Comparison of ENCODE assay signal across 8 mouse cellular contexts in the genomic region with DNA sequence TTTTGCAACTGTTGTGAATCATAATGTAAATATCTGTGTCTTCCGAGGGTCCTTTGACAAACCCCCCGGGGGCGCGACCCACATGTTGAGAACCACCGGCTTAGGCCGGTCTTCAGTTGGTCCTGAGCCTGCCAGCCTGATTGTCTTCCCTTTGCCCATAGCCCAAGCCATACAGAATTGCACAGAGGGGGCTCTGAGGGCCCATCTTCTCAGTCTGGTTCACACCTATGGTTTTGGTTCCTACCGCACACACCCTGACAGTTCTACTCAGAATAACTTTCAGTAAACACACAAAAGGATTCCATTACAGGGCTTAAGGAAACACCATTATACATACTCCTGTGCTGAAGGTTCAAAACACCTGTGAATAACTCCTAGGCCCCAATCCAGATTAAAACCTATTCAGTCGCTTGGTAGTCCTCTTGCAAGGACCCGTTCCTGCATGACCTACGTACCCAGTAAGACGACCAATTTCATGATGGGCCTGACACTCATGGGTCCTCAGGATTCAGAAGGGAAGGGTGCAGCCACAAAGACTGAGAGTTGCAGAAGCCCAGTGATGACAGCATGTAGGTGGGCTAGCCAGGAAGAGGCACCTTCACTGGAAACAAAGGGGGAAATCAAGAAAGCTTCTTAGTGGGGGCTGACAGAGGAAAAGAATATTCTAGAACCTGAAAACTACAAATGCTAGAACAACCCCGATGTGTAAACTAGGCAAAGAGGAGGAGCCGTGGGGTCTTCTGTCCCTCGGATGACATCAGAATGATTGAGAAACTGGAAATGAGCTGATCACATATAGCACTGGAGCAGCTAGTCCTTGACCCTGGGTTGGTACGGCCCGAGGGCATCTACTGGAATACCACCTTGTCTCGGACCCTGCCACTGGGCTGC. TPM values are rescaled to one million over a fixed set of nuclear protein-coding genes. Genes with fewer than 3 reads are reported as not detected.
DNase-seq lines count a peak whose midpoint lies in the region; ATAC-seq and TF ChIP-seq lines count a peak whose summit lies in the region.

No protein-coding gene starts in this region.

- H3K4me2 ChIP-seq in hindbrain, embryonic 12.5 days (replicated peaks): peak overlapping the region; percentile 67

- peak; percentile 57 for DNase-seq in liver, adult 2 months (ENCODE audit: extremely low read depth, low read depth, low spot score)
- DNase-seq in liver: no peak
- peak; percentile 28 for DNase-seq in brain, embryonic 14.5 days (ENCODE audit: low read depth)
- DNase-seq in left cerebral cortex, postnatal 36 days (ENCODE audit: low spot score in 2 of 2): no peak
- no peak for DNase-seq in right cerebral cortex, postnatal 36 days (ENCODE audit: low spot score in 2 of 2)
- DNase-seq in adrenal gland, postnatal 25 days: no peak

- no peak for ATAC-seq in hindbrain, embryonic 12.5 days (ENCODE audit: low FRiP score)

- H3K79me2 ChIP-seq in liver, adult 2 months (ENCODE audit: control insufficient read depth, insufficient read depth, low read length): peaks cover 6% of the 10 kb centered on the region; the same call in 1 of the 2 replicates
- peaks cover 24% of the 10 kb centered on the region; the same call in 1 of the 2 replicates for H3K79me2 ChIP-seq in macrophage (ENCODE audit: inconsistent target)

- H3K9me3 ChIP-seq in hindbrain, embryonic 12.5 days (replicated peaks): no peaks in the 10 kb centered on the region

- H3K4me1 ChIP-seq in liver, adult 2 months (ENCODE audit: control insufficient read depth, insufficient read depth, low read length): peaks cover 32% of the 10 kb centered on the region
- peaks cover 31% of the 10 kb centered on the region for H3K4me1 ChIP-seq in hindbrain, embryonic 12.5 days

- whole genome bisulfite sequencing in liver, adult 2 months: 15% methylated on average over 17 of the region's 17 CpGs
- WGBS in hindbrain, embryonic 12.5 days: 48% methylated on average over 17 of the region's 17 CpGs
- WGBS in macrophage (ENCODE audit: missing documents): 61% methylated on average over 14 of the region's 17 CpGs

- TF ChIP-seq POLR2A in liver, adult 2 months (IDR thresholded peaks at IDR 0.05; ENCODE audit: extremely low read depth, insufficient read depth, low read length): peak; percentile 61; the same call in 1 of the 2 replicates
- TF ChIP-seq POLR2A in brain, embryonic 14.5 days (IDR thresholded peaks at IDR 0.05; ENCODE audit: borderline replicate concordance, extremely low read depth, insufficient read depth, insufficient read length, poor library complexity, severe bottlenecking): no peak

- H3K4me3 ChIP-seq in liver, adult 2 months (ENCODE audit: insufficient read depth, low read depth, low read length): peak overlapping the region; percentile 28
- H3K4me3 ChIP-seq in hindbrain, embryonic 12.5 days: peak overlapping the region; percentile 64
- H3K4me3 ChIP-seq in macrophage (ENCODE audit: inconsistent target): peak overlapping the region; percentile 29

- peak overlapping the region; percentile 92 for H3K27ac ChIP-seq in liver, adult 2 months (replicated peaks; ENCODE audit: insufficient read depth, low read depth, low read length)
- peak overlapping the region; percentile 96 for H3K27ac ChIP-seq in hindbrain, embryonic 12.5 days
- peak overlapping the region; percentile 96 for H3K27ac ChIP-seq in macrophage

- no peak for TF ChIP-seq CTCF in liver, adult 2 months (IDR thresholded peaks at IDR 0.05; ENCODE audit: low read depth, low read length)
- no peak for TF ChIP-seq CTCF in brain, embryonic 14.5 days (IDR thresholded peaks at IDR 0.05; ENCODE audit: borderline replicate concordance, extremely low read depth, insufficient read depth, insufficient read length)

- H3K36me3 ChIP-seq in liver, adult 2 months (ENCODE audit: control insufficient read depth, insufficient read depth, low read length): no peaks in the 10 kb centered on the region
- no peaks in the 10 kb centered on the region for H3K36me3 ChIP-seq in hindbrain, embryonic 12.5 days
- H3K36me3 ChIP-seq in macrophage (ENCODE audit: inconsistent target): no peaks in the 10 kb centered on the region; the same call in 1 of the 2 replicates

- no peaks in the 10 kb centered on the region for H3K27me3 ChIP-seq in liver, adult 2 months (ENCODE audit: control insufficient read depth, insufficient read depth, low read length)
- no peaks in the 10 kb centered on the region for H3K27me3 ChIP-seq in hindbrain, embryonic 12.5 days

- intact Hi-C loops in left cerebral cortex, postnatal 36 days (cut with DNase I): loop anchor here (2.0 to 10.0 kb wide), 2 partner anchors 519 to 607 kb away; no protein-coding TSS in a partner anchor

- H3K9ac ChIP-seq in liver, adult 2 months (ENCODE audit: low read depth, low read length): peak overlapping the region; percentile 58
- H3K9ac ChIP-seq in hindbrain, embryonic 12.5 days: peak overlapping the region; percentile 89; the same call in 1 of the 2 replicates

RNA-seq across cellular contexts. Expression of gene Zfp36l1, which starts 18.8 kb away (rescaled TPM):
- total RNA-seq in liver, adult 2 months (2014; rRNA removed): 15.4 and 21.8 TPM in 2 replicates
- 125 and 162 TPM in 2 replicates for polyA plus RNA-seq in liver, adult 2 months (2012; rRNA removed)
- 80.2 and 81.0 TPM in 2 replicates for polyA plus RNA-seq in brain, embryonic 14.5 days (2012; rRNA removed)
- polyA plus RNA-seq in hindbrain, embryonic 12.5 days (2016; fragmentation: Nextera tagmentation; extraction: Ambion mirVana): 87.2 and 92.3 TPM in 2 replicates
- 100 to 1,000 TPM in 6 of 26 experiments, 10 to 100 TPM in 19, 1 to 10 TPM in 1; 6.7 to 210 (median 76.2) TPM for total RNA-seq in macrophage (2018; cell fraction: chromatin; rRNA removed)
- total RNA-seq in macrophage (2018; cell fraction: cytosol; rRNA removed): 100 to 1,000 TPM in 24 of 26 experiments, 10 to 100 TPM in 2; 33.3 to 619 (median 245) TPM
- total RNA-seq in macrophage (2018; cell fraction: nucleus; rRNA removed): 100 to 1,000 TPM in 23 of 26 experiments, 10 to 100 TPM in 3; 53.7 to 541 (median 230) TPM
- polyA plus RNA-seq in macrophage (2018): 99.2 to 134 TPM (median 127 TPM) in 3 replicates
- total RNA-seq in left cerebral cortex, postnatal 36 days (2021): 10 to 100 TPM; 37.3 to 40.0 TPM
- total RNA-seq in adrenal gland, postnatal 25 days (2021): 225 TPM in 2 replicates

Comparison
In these comparisons a context has a peak if more than half of its experiments do, and no peak if none do; other contexts are left out.
1. DNase-seq: peak in liver, adult 2 months (single experiment) and brain, embryonic 14.5 days (single experiment); none in liver (single experiment), left cerebral cortex, postnatal 36 days (0 of 2), right cerebral cortex, postnatal 36 days (0 of 2) and adrenal gland, postnatal 25 days (single experiment).
2. Peak in every context shown above with its lines, with median percentiles within 50 percentile points of each other: H3K27ac ChIP-seq and H3K4me3 ChIP-seq.